Mouse (Mus musculus) cerebellum, adult 2 months (tissue): ENCODE measurements around the gene Slit3.

Source experiments
- CTCF ChIP-seq: fragments of 200-500 bp; IDR thresholded peaks from 2 replicates; pipeline ENCODE4 v1.5.1; 2011; ENCODE audit warnings: low read depth, mild to moderate bottlenecking, control low read depth, low read length, moderate library complexity, borderline replicate concordance; ENCODE audit not compliant: insufficient read depth
- POLR2A ChIP-seq: fragments of 200-500 bp; IDR thresholded peaks from 2 replicates; pipeline ENCODE4 v1.6.1; 2011; ENCODE audit warnings: low read length, control low read depth, borderline replicate concordance; ENCODE audit not compliant: insufficient read depth

DNA sequence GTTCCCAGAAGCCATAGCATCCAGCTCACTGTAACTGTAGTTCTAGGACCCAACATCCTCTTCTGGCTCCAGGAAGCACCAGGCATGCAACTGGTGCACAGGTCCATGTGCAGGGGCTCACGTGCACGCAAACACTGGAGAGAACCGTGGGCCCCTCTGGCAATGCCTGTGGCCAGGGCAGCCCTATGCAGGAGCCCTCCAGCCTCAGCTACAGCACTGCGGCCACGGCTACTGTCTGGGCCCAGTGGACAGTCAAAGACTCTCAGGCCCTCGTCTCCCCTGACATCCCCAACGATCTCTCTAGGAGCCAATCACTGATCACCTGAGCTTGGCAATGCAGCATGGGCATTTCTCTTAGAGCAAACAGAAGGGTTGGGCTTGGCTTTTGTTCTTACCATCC is 572.6 kb downstream of the Slit3 start:
- no peak for TF ChIP-seq CTCF
- TF ChIP-seq POLR2A, result no peak
